Mouse (Mus musculus): Measurements from ENCODE around the gene Map2k5.

The Map2k5 gene

DNA sequence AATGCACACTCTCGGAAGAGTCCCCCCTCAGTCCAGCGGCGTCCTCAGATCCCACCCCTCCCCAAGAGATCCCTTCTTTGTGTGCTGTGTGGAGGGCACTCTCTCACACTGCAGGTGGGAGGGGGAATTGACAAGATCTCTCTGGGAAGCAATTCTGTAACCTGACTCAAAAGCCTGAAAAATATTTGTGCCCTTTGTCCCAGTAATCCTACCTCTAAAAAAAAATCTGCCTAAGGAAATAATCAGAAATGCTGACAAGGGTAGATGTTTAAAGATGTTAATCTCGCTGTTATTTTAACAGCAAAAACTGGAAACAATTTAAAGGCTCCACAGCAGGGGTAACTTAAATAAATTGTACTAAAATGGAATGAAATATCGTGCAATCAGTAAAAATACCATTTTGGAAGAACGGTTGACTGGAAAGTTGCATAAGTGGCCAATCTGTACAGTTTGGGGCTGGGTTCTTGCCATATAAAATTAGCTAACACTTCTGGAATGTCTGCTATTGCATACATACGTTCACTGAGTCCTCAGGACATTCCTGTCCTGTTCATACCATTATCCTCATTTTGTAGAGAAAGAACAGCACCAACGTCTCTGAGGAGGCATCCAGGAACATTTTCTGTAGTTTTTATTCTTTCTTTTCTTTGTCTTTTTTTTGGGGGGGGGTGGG is 255.4 kb downstream of the Map2k5 start:
- DNase-seq: no peak

DNA sequence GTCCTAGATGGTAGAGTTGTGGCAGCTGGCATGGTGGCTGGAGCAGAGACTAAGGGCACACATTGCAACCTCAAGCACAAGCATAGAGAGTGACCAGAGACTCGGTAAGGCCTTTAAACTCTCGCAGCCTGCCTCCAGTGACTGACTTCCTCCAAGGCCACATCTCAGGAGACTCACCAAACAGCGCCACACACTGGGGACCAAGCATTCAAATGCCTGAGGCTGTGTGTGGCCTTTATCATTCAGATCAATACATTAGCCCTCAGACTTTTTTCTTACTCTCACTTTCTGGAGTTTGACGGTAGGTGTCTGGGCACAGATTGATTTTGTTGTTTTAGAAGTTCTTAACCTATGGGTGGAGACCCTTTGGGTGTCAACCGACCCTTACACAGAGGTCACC is 259.3 kb downstream of the Map2k5 start:
- DNase-seq: no peak
